Mouse (Mus musculus) limb, embryonic 15.5 days (tissue): ENCODE results near the gene Zmiz1. TPM values are rescaled to one million over a fixed set of nuclear protein-coding genes. Genes with fewer than 3 reads are reported as not detected.

Experiments used
- ATAC-seq: fragments of 200-750 bp; cut with Nextera tagmentation; 2 replicates; pipeline ENCODE4 v1.8.0; 2017; ENCODE audit warnings: low read depth, moderate TSS enrichment; ENCODE audit not compliant: insufficient number of reproducible peaks, low FRiP score, low TSS enrichment
- H3K27ac ChIP-seq: fragments of 300-500 bp; sonication (generic); 2 replicates; pipeline ENCODE4 v1.5.1; 2015; ENCODE audit warnings: moderate library complexity, mild to moderate bottlenecking, inconsistent platforms
- H3K27me3 ChIP-seq: fragments of 300-500 bp; sonication (generic); 2 replicates; pipeline ENCODE4 v1.6.1; 2015; ENCODE audit warnings: inconsistent platforms
- H3K36me3 ChIP-seq: fragments of 300-500 bp; sonication (generic); 2 replicates; pipeline ENCODE4 v1.6.1; 2015; ENCODE audit warnings: inconsistent platforms
- H3K4me1 ChIP-seq: fragments of 300-500 bp; sonication (generic); 2 replicates; pipeline ENCODE4 v1.6.1; 2015; ENCODE audit warnings: inconsistent platforms
- H3K4me2 ChIP-seq: fragments of 300-500 bp; sonication (generic); 2 replicates; pipeline ENCODE4 v1.6.1; 2015; ENCODE audit warnings: mild to moderate bottlenecking, inconsistent platforms
- H3K4me3 ChIP-seq: fragments of 300-500 bp; sonication (generic); 2 replicates; pipeline ENCODE4 v1.5.1; 2015; ENCODE audit warnings: mild to moderate bottlenecking, inconsistent platforms
- H3K9ac ChIP-seq: fragments of 300-500 bp; sonication (generic); 2 replicates; pipeline ENCODE4 v1.6.1; 2015; ENCODE audit warnings: inconsistent platforms
- H3K9me3 ChIP-seq: fragments of 300-500 bp; sonication (generic); 2 replicates; pipeline ENCODE4 v1.6.1; 2016; ENCODE audit warnings: inconsistent platforms
- WGBS: fragments of 180-500 bp; shearing (Covaris S2); methylation state at CpG from one replicate; pipeline ENCODE4 v1.1.7; 2015; 5-methylcytosine and 5-hydroxymethylcytosine counted together
- polyA plus RNA-seq: library from polyadenylated mRNA; unstranded; fragments of >200 nt; fragmentation: Nextera tagmentation; extraction: Ambion mirVana; gene quantifications from 2 replicates; pipeline ENCODE4 v1.2.1, GENCODE M21; 2015

Gene Zmiz1
- polyA plus RNA-seq, 1 experiment from 2014 or later, result 50.5 TPM

DNA sequence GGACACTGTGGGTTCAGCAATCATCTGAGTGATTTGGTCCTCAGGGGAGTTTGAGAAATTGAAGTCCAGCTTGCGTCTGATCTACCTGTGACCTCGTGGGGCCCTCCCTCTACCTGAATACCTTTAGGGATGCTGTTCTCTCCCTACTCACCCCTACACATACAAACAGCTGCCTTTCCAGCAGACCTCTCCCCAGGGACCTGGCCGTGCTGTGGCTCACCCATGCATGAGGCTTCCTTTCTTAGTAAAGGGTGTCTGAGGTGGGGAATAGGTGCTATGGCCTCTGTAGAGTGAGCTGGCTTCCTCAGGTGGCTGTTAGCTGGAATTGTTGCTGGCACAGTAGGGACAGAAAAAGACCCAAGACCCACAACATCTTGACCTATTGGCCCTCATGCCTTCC lies 40.5 kb downstream of the Zmiz1 start:
- peaks cover 23% of the 10 kb centered on the region for H3K36me3 ChIP-seq
- no peak overlapping the region for H3K9ac ChIP-seq
- no peak overlapping the region for H3K4me2 ChIP-seq
- no peak for ATAC-seq
- WGBS, result 46% methylated on average over 3 of the region's 3 CpGs
- no peaks in the 10 kb centered on the region for H3K9me3 ChIP-seq
- H3K27ac ChIP-seq, result no peak overlapping the region
- H3K4me3 ChIP-seq, result no peak overlapping the region
- peaks cover 77% of the 10 kb centered on the region for H3K4me1 ChIP-seq
- no peaks in the 10 kb centered on the region for H3K27me3 ChIP-seq

DNA sequence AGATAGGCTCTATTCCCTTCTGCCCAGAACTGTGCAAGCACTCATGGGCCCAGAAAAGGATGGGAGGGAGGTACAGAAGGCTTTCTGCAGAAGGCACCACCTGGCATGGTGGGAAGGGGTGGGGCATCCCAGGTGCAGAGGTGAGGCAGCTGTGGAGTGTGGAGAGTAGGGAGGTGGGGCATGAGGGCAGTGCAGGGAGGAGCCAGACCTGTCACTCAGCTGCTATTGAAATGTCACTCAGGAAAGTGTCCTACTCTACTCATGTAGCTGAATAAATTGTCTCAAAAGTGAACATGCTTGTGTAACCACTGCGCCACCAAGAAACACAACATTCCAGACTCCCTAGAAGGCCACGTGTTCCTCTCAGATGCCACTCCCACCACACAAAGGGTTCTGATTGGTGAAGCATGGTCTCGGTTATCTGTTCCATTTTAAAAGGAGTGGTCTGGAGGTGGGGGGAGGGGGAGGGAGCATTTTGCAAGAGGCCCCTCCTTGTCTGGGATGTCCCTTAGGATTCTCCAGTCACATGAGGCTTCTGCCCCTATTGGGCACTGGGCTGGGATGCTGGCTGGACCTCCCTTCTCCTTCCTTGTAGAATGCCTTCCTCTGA lies 41.6 kb downstream of the Zmiz1 start:
- Histone ChIP-seq H3K9ac (no peak overlapping the region), H3K27me3 (no peaks in the 10 kb centered on the region), H3K4me3 (no peak overlapping the region), H3K9me3 (no peaks in the 10 kb centered on the region), H3K4me2 (no peak overlapping the region), H3K36me3 (peaks cover 33% of the 10 kb centered on the region), H3K4me1 (peaks cover 76% of the 10 kb centered on the region), H3K27ac (0 out of 2 replicates have a peak overlapping the region, but pooled peaks have one; percentile 11)
- ATAC-seq, result 0 out of 2 replicates have a peak, but pooled peaks have one; percentile 26
- 33% methylated on average over 3 of the region's 3 CpGs for WGBS

DNA sequence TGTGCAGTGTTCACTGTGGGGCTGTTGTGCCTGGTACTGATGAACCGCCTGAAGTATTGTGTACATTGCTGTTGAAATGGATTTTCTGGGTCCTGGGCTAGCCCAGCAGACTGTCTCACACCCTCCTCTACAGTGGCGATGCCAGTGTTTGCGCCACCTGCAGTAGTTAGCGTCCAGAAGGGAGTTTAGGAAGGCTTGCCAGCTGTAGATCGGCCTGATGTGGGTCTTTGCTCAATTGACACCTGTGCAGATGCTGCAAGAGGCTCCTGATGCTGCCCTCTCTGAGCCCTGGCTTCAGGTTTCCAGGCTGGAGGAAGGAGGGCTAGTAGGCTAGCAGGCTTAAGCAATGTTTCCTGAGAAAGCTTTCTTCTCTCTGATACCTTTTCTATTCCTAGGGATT lies 42.5 kb downstream of the Zmiz1 start:
- Histone ChIP-seq H3K9ac (no peak overlapping the region), H3K4me3 (no peak overlapping the region), H3K9me3 (no peaks in the 10 kb centered on the region), H3K36me3 (peaks cover 42% of the 10 kb centered on the region), H3K27me3 (no peaks in the 10 kb centered on the region), H3K4me2 (no peak overlapping the region), H3K27ac (0 out of 2 replicates have a peak overlapping the region, but pooled peaks have one; percentile 11), H3K4me1 (peaks cover 68% of the 10 kb centered on the region)
- 75% methylated on average over 5 of the region's 5 CpGs for WGBS
- ATAC-seq, result no peak

GRCm38 (mm10) chr14:25502355-25502754 lies 43.4 kb downstream of the Zmiz1 start:
- 77% methylated on average over 3 of the region's 3 CpGs for WGBS
- H3K4me3 ChIP-seq, result no peak overlapping the region
- peaks cover 59% of the 10 kb centered on the region for H3K4me1 ChIP-seq
- H3K36me3 ChIP-seq, result peaks cover 51% of the 10 kb centered on the region
- no peak overlapping the region; the same call in 1 of the 2 replicates for H3K27ac ChIP-seq
- H3K9ac ChIP-seq, result no peak overlapping the region
- H3K27me3 ChIP-seq, result no peaks in the 10 kb centered on the region
- H3K4me2 ChIP-seq, result no peak overlapping the region
- no peaks in the 10 kb centered on the region for H3K9me3 ChIP-seq
- no peak for ATAC-seq

DNA sequence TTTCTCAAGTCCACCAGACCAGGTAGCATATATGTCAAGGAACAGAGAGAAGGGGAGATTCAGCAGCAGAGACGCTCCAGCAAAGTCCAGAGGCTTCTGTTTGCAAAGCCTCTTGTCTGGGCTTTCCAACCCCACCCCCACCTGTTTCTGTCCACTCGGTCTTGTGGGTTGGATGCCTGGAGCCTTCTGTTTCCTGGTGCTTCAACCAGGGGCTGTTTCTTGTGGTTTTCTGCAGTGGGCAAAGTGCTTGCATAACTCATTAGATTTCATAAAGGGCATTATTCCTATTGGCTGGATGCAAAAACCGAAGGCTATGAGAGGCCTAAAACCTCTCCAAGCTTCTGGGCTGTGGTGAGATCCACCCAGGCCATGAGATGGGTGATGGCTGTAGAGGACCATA lies 45.3 kb downstream of the Zmiz1 start:
- 76% methylated on average over 3 of the region's 3 CpGs for WGBS
- Histone ChIP-seq H3K4me3 (no peak overlapping the region), H3K4me1 (peaks cover 54% of the 10 kb centered on the region), H3K36me3 (peaks cover 68% of the 10 kb centered on the region), H3K27me3 (no peaks in the 10 kb centered on the region), H3K9ac (no peak overlapping the region), H3K27ac (peak overlapping the region; percentile 28; the same call in 1 of the 2 replicates), H3K9me3 (no peaks in the 10 kb centered on the region), H3K4me2 (no peak overlapping the region)
- ATAC-seq, result no peak

- peak overlapping the region; percentile 28; the same call in 1 of the 2 replicates for H3K27ac ChIP-seq
- H3K9me3 ChIP-seq, result no peaks in the 10 kb centered on the region
- peaks cover 54% of the 10 kb centered on the region for H3K4me1 ChIP-seq
- ATAC-seq, result 0 out of 2 replicates have a peak, but pooled peaks have one; percentile 40
- no peak overlapping the region for H3K9ac ChIP-seq
- H3K4me2 ChIP-seq, result no peak overlapping the region
- no peak overlapping the region for H3K4me3 ChIP-seq
- WGBS, result 59% methylated on average over 6 of the region's 6 CpGs
- no peaks in the 10 kb centered on the region for H3K27me3 ChIP-seq
- H3K36me3 ChIP-seq, result peaks cover 76% of the 10 kb centered on the region
These were observed 46.3 kb downstream of the Zmiz1 start for GRCm38 (mm10) chr14:25505201-25505671.

- Histone ChIP-seq H3K27me3 (no peaks in the 10 kb centered on the region), H3K4me1 (peaks cover 70% of the 10 kb centered on the region), H3K9ac (no peak overlapping the region), H3K9me3 (no peaks in the 10 kb centered on the region), H3K36me3 (peaks cover 73% of the 10 kb centered on the region), H3K4me2 (no peak overlapping the region), H3K27ac (peak overlapping the region; percentile 22; the same call in 1 of the 2 replicates), H3K4me3 (no peak overlapping the region)
- no peak for ATAC-seq
- 81% methylated on average over 13 of the region's 13 CpGs for WGBS
These were observed 49.2 kb downstream of the Zmiz1 start for GRCm38 (mm10) chr14:25508111-25508756.

DNA sequence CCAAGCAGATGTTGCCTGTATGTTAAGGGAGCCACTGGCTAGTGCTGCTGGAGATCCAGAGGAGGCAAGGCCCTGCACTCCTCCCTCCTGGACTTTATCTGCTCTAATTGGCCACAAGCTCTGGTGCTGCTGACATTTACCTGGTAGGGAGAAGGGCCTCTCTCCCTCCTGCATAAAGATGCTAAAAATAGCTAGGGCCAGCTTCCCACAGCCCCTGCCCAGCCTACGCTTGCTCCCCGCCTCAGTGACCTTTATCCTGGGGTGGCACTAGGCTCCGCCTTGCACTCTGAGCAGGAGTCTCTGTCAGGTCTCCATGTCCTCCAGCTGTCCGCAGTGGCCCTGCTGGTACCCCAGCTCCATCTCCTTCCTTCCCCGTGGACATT lies 49.8 kb downstream of the Zmiz1 start:
- Histone ChIP-seq H3K4me3 (no peak overlapping the region), H3K27ac (peak overlapping the region; percentile 22; the same call in 1 of the 2 replicates), H3K4me1 (peaks cover 75% of the 10 kb centered on the region), H3K27me3 (no peaks in the 10 kb centered on the region), H3K36me3 (peaks cover 67% of the 10 kb centered on the region), H3K9ac (no peak overlapping the region), H3K9me3 (no peaks in the 10 kb centered on the region), H3K4me2 (no peak overlapping the region)
- WGBS, result 79% methylated on average over 5 of the region's 5 CpGs
- ATAC-seq, result no peak

GRCm38 (mm10) chr14:25509450-25510129 lies 50.6 kb downstream of the Zmiz1 start:
- peak overlapping the region; percentile 43; the same call in 1 of the 2 replicates for H3K27ac ChIP-seq
- no peaks in the 10 kb centered on the region for H3K9me3 ChIP-seq
- H3K9ac ChIP-seq, result no peak overlapping the region
- H3K36me3 ChIP-seq, result peaks cover 60% of the 10 kb centered on the region
- WGBS, result 84% methylated on average over 20 of the region's 20 CpGs
- no peak overlapping the region for H3K4me3 ChIP-seq
- no peak overlapping the region for H3K4me2 ChIP-seq
- 0 out of 2 replicates have a peak, but pooled peaks have one; percentile 16 for ATAC-seq
- H3K27me3 ChIP-seq, result no peaks in the 10 kb centered on the region
- H3K4me1 ChIP-seq, result peaks cover 76% of the 10 kb centered on the region

GRCm38 (mm10) chr14:25510362-25510761 lies 51.4 kb downstream of the Zmiz1 start:
- peak overlapping the region; percentile 43; the same call in 1 of the 2 replicates for H3K27ac ChIP-seq
- peaks cover 54% of the 10 kb centered on the region for H3K36me3 ChIP-seq
- WGBS, result 77% methylated on average over 3 of the region's 3 CpGs
- no peak for ATAC-seq
- H3K27me3 ChIP-seq, result no peaks in the 10 kb centered on the region
- H3K4me2 ChIP-seq, result no peak overlapping the region
- H3K9me3 ChIP-seq, result no peaks in the 10 kb centered on the region
- peaks cover 76% of the 10 kb centered on the region for H3K4me1 ChIP-seq
- no peak overlapping the region for H3K4me3 ChIP-seq
- H3K9ac ChIP-seq, result no peak overlapping the region

DNA sequence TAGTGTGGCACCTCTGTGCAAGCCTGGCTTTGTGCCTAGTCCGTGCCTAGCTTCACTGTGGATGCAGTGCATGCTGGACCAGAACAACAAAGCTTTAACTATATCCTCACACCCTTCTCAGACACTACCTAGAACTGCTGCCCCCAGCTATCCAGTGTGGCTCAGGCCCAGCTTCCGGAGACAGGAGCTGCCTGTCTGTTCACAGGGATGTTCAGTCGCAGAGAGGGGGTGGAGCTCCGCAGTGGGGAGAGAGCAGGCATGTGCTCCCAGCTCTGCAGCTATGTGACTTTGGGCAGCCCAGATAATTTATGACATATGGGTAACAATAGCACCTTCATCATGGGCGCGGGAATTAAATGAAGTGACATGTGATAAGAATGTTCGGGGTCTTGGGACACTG lies 52.0 kb downstream of the Zmiz1 start:
- Histone ChIP-seq H3K9me3 (no peaks in the 10 kb centered on the region), H3K4me2 (no peak overlapping the region), H3K4me3 (no peak overlapping the region), H3K27ac (peak overlapping the region; percentile 43), H3K27me3 (no peaks in the 10 kb centered on the region), H3K9ac (no peak overlapping the region), H3K36me3 (peaks cover 48% of the 10 kb centered on the region), H3K4me1 (peaks cover 79% of the 10 kb centered on the region)
- ATAC-seq, result no peak
- WGBS, result 44% methylated on average over 7 of the region's 7 CpGs

DNA sequence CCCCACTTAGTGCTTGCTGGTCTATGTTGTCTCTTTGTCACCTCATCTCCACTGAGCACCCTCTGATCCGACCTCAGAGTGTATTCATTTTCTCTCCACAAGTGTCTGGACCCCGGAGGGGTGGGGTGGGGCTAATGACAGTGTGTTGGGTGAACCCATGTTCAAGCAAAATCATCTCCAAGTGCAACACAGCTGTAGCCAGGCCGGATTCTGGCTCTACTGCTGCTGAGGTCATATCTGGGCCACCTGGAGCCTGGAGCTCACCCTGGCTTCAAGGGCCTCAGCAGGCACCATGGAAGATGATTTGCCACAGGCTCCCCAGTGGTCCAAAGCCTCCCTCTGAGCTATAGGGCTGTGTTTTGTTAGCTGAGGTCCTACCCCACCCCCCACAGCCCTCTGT lies 52.6 kb downstream of the Zmiz1 start:
- peak overlapping the region; percentile 39; the same call in 1 of the 2 replicates for H3K27ac ChIP-seq
- H3K4me3 ChIP-seq, result no peak overlapping the region
- whole genome bisulfite sequencing, result 37% methylated on average over 3 of the region's 3 CpGs
- no peaks in the 10 kb centered on the region for H3K27me3 ChIP-seq
- H3K4me2 ChIP-seq, result no peak overlapping the region
- ATAC-seq, result no peak
- H3K4me1 ChIP-seq, result peaks cover 85% of the 10 kb centered on the region
- no peaks in the 10 kb centered on the region for H3K9me3 ChIP-seq
- H3K36me3 ChIP-seq, result peaks cover 42% of the 10 kb centered on the region
- no peak overlapping the region for H3K9ac ChIP-seq
